Mouse (Mus musculus) midbrain, embryonic 13.5 days (tissue): ENCODE measurements around the gene M1ap. TPM values are rescaled to one million over a fixed set of nuclear protein-coding genes. Genes with fewer than 3 reads are reported as not detected.
A peak's percentile ranks its signal among the peaks of the same experiment; 100 is the strongest.

Experiments used
- ATAC-seq: fragments of 200-750 bp; cut with Nextera tagmentation; 2 replicates; pipeline ENCODE4 v1.8.0; 2017; ENCODE audit warnings: mild to moderate bottlenecking, moderate TSS enrichment, moderate library complexity
- H3K27ac ChIP-seq: fragments of 300-500 bp; sonication (generic); 2 replicates; pipeline ENCODE4 v1.5.1; 2015; ENCODE audit warnings: inconsistent platforms, mild to moderate bottlenecking, moderate library complexity
- H3K27me3 ChIP-seq: fragments of 300-500 bp; sonication (generic); 2 replicates; pipeline ENCODE4 v1.6.1; 2015; ENCODE audit warnings: mild to moderate bottlenecking, inconsistent platforms
- H3K36me3 ChIP-seq: fragments of 300-500 bp; sonication (generic); 2 replicates; pipeline ENCODE4 v1.6.1; 2015; ENCODE audit warnings: mild to moderate bottlenecking, inconsistent platforms
- H3K4me1 ChIP-seq: fragments of 300-500 bp; sonication (generic); replicated peaks from 2 replicates; pipeline ENCODE4 v1.6.1; 2015; ENCODE audit warnings: inconsistent platforms
- H3K4me2 ChIP-seq: fragments of 300-500 bp; sonication (generic); replicated peaks from 2 replicates; pipeline ENCODE4 v1.6.1; 2015; ENCODE audit warnings: moderate library complexity, mild to moderate bottlenecking, inconsistent platforms
- H3K4me3 ChIP-seq: fragments of 300-500 bp; sonication (generic); replicated peaks from 2 replicates; pipeline ENCODE4 v1.5.1; 2015; ENCODE audit warnings: mild to moderate bottlenecking, inconsistent platforms
- H3K9ac ChIP-seq: fragments of 300-500 bp; sonication (generic); replicated peaks from 2 replicates; pipeline ENCODE4 v1.6.1; 2015; ENCODE audit warnings: mild to moderate bottlenecking, inconsistent platforms
- H3K9me3 ChIP-seq: fragments of 300-500 bp; sonication (generic); 2 replicates; pipeline ENCODE4 v1.6.1; 2016; ENCODE audit warnings: mild to moderate bottlenecking, inconsistent platforms
- WGBS: fragments of 180-500 bp; shearing (Covaris S2); methylation state at CpG from one replicate; pipeline ENCODE4 v1.1.7; 2015; 5-methylcytosine and 5-hydroxymethylcytosine counted together
- polyA plus RNA-seq: library from polyadenylated mRNA; unstranded; fragments of >200 nt; fragmentation: Nextera tagmentation; extraction: Ambion mirVana; gene quantifications from 2 replicates; pipeline ENCODE4 v1.2.1, GENCODE M21; 2015

Gene M1ap
- polyA plus RNA-seq, 1 experiment from 2014 or later, result not detected

GRCm38 (mm10) chr6:83029777-83030176 lies 83.1 kb downstream of the M1ap start:
- ATAC-seq, result no peak
- no peak overlapping the region for H3K27ac ChIP-seq
- H3K4me2 ChIP-seq, result no peak overlapping the region
- no peaks in the 10 kb centered on the region for H3K36me3 ChIP-seq
- no peak overlapping the region for H3K9ac ChIP-seq
- no peak overlapping the region for H3K4me3 ChIP-seq
- H3K4me1 ChIP-seq, result peaks cover 28% of the 10 kb centered on the region
- H3K9me3 ChIP-seq, result no peaks in the 10 kb centered on the region
- H3K27me3 ChIP-seq, result peaks cover 62% of the 10 kb centered on the region
- WGBS, result 19% methylated on average over 10 of the region's 10 CpGs

DNA sequence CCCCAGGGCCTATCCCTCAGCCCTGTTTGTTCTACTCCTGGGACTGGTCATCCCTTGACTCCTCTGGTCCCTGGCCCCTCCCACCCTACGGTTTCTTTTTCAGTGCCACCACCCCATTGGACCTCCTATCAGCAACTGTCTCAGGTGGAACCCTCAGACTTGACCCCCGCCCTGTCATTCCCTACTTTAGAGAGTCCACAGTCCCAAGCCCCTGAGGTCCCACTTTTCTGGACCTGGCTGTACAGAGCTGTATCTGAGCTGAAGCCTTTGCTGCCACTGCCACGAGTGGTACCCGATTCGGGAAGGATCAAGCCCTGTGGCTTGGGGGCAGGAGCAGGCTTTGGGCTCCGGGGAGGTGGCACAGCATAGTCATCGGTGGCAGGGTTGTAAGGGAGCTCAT lies 84.4 kb downstream of the M1ap start:
- Histone ChIP-seq H3K9ac (no peak overlapping the region), H3K27me3 (peaks cover 72% of the 10 kb centered on the region), H3K36me3 (no peaks in the 10 kb centered on the region), H3K4me3 (no peak overlapping the region), H3K4me1 (peaks cover 32% of the 10 kb centered on the region), H3K4me2 (no peak overlapping the region), H3K9me3 (no peaks in the 10 kb centered on the region), H3K27ac (no peak overlapping the region)
- WGBS, result 60% methylated on average over 7 of the region's 7 CpGs
- ATAC-seq, result no peak

GRCm38 (mm10) chr6:83031921-83032590 lies 85.4 kb downstream of the M1ap start:
- Histone ChIP-seq H3K27ac (no peak overlapping the region), H3K4me1 (peaks cover 32% of the 10 kb centered on the region), H3K9ac (no peak overlapping the region; the same call in 1 of the 2 replicates), H3K27me3 (peaks cover 78% of the 10 kb centered on the region), H3K4me3 (peak overlapping the region; percentile 46), H3K9me3 (no peaks in the 10 kb centered on the region), H3K36me3 (no peaks in the 10 kb centered on the region), H3K4me2 (peak overlapping the region; percentile 62)
- WGBS, result 17% methylated on average over 18 of the region's 18 CpGs
- ATAC-seq, result no peak

DNA sequence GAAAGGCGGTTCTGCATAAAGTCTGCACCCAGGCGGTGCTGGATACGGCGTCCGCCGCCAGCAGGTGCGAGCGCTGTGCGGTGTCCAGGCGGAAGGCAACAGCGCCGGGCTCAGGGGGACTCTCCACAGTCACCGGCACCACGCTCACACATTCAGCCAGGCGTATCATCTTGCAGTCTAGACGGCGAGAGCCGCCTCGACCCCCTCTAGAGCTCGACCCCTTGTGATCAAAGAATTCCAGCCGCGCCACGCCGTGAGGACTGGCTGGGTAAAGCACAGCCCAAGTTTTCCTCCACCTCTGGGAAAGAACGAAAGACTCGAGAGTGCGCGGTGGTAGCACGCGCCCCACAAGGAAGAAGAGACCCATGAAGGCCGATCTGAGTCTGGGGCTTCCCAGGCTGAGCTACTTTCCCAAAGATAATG lies 86.1 kb downstream of the M1ap start:
- H3K4me3 ChIP-seq, result peak overlapping the region; percentile 46
- H3K4me2 ChIP-seq, result peak overlapping the region; percentile 62
- under 1% methylated on average over 31 of the region's 31 CpGs for WGBS
- peaks cover 32% of the 10 kb centered on the region for H3K4me1 ChIP-seq
- H3K9me3 ChIP-seq, result no peaks in the 10 kb centered on the region
- H3K36me3 ChIP-seq, result no peaks in the 10 kb centered on the region
- peaks cover 79% of the 10 kb centered on the region for H3K27me3 ChIP-seq
- H3K9ac ChIP-seq, result peak overlapping the region; percentile 54
- no peak overlapping the region for H3K27ac ChIP-seq
- ATAC-seq, result peak; percentile 67

GRCm38 (mm10) chr6:83033249-83034185 lies 86.8 kb downstream of the M1ap start, which contains the start of the genes Dok1 and Loxl3:
Gene Dok1 (minus strand): TSS chr6:83033471.
Gene Loxl3 (plus strand): TSS chr6:83034173.
- peak within 1 kb of the TSS; percentile 62 for H3K4me2 ChIP-seq
- ATAC-seq, result peak; percentile 74
- WGBS, result under 1% methylated on average over 51 of the region's 51 CpGs
- H3K9me3 ChIP-seq, result no peaks in the 10 kb centered on the region
- H3K4me1 ChIP-seq, result peaks cover 37% of the 10 kb centered on the region
- H3K4me3 ChIP-seq, result peak within 1 kb of the TSS; percentile 46
- peaks cover 72% of the 10 kb centered on the region for H3K27me3 ChIP-seq
- 0 out of 2 replicates have a peak within 1 kb of the TSS, but pooled peaks have one; percentile 39 for H3K27ac ChIP-seq
- peak within 1 kb of the TSS; percentile 54 for H3K9ac ChIP-seq
- H3K36me3 ChIP-seq, result no peaks in the 10 kb centered on the region

DNA sequence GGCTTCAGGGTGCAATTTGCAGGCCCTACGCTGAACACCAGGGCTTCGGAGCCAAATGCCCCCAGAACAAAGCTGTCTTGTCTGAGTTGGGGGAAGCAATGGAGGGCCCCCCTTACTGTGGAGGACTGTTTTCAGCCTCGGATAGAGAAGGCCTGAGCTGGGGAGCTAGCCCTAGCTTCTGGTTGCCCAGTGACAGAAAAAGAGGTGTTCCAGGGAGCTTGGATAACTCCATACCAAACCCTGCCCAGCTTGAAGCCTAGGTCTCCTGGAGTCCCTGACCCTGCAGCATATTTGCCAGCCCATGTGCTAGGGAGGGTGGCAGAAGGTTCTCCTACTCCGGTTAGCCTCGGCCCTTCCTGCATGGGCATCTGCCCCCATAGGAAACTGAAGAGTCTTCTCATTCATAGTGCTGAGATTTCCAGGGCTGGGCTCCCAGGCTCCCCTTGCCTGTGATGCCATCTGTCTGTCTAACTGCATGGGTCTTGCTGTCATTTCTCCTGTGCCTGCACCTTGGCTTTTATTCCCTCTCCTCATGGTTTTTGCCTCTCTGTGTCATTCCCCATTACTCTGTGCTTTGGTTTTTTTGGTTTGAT lies 87.9 kb downstream of the M1ap start:
- ATAC-seq, result no peak
- Histone ChIP-seq H3K4me2 (peak overlapping the region; percentile 62), H3K27me3 (peaks cover 63% of the 10 kb centered on the region)

GRCm38 (mm10) chr6:83037188-83037587 lies 90.5 kb downstream of the M1ap start:
- Histone ChIP-seq H3K36me3 (no peaks in the 10 kb centered on the region), H3K4me1 (peaks cover 39% of the 10 kb centered on the region), H3K9me3 (no peaks in the 10 kb centered on the region), H3K27me3 (peaks cover 36% of the 10 kb centered on the region), H3K4me2 (no peak overlapping the region), H3K4me3 (no peak overlapping the region), H3K27ac (no peak overlapping the region), H3K9ac (no peak overlapping the region)
- no peak for ATAC-seq
- 79% methylated on average over 8 of the region's 8 CpGs for WGBS

More for the DNA sequence above, 87.9 kb downstream of the M1ap start:
- WGBS, result 12% methylated on average over 5 of the region's 5 CpGs
- no peaks in the 10 kb centered on the region for H3K36me3 ChIP-seq
- H3K4me3 ChIP-seq, result peak overlapping the region; percentile 46
- 0 out of 2 replicates have a peak overlapping the region, but pooled peaks have one; percentile 39 for H3K27ac ChIP-seq
- H3K9ac ChIP-seq, result no peak overlapping the region
- H3K9me3 ChIP-seq, result no peaks in the 10 kb centered on the region
- H3K4me1 ChIP-seq, result peaks cover 42% of the 10 kb centered on the region

DNA sequence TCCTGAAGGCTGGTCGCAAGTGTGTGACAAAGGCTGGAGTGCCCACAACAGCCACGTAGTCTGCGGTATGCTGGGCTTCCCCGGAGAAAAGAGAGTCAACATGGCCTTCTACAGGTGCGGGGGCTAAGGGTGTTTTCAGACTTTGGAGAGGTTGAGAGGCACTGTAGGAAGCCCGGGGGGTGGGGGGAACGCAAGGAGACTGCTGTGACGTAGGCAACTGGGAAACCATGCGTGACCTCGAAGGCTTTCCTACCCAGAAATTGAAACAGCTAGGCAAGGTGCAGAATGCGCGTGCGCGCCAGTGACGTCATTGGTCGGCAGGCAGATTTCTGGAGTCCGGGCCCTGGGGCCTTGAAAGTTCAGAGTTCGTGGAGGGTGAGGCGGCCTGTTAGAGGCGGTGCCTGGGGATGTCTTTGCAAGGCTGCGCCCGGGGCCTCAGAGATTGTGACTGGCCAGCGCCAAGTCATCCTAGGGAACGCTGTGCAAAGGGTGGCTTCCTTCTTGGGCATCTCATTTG lies 91.9 kb downstream of the M1ap start:
- no peaks in the 10 kb centered on the region for H3K36me3 ChIP-seq
- H3K4me2 ChIP-seq, result peak overlapping the region; percentile 59
- H3K9me3 ChIP-seq, result no peaks in the 10 kb centered on the region
- H3K27ac ChIP-seq, result no peak overlapping the region
- peak overlapping the region; percentile 15; the same call in 1 of the 2 replicates for H3K9ac ChIP-seq
- H3K4me1 ChIP-seq, result peaks cover 25% of the 10 kb centered on the region
- peaks cover 28% of the 10 kb centered on the region for H3K27me3 ChIP-seq
- peak; percentile 66 for ATAC-seq
- peak overlapping the region; percentile 30 for H3K4me3 ChIP-seq
- 10% methylated on average over 24 of the region's 24 CpGs for WGBS

DNA sequence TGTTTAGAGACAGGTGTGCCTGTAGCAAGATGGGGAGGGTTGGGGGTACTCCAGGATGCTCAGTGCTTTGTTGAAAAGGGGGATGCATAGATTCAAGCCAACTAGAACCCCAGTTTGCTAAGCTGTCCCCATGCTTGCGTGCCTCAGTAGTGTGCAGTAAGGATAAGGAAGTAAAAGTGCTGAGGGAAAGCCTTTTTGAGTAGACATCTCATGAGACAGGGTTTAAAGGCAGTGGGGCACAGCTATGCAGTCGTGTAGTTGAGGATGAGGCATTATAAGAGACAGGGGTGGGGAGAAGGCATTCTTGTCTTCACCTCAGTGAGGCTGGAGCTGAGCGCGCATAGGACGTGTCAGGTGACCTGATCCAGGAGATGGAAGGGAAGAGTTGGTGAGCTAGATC lies 93.9 kb downstream of the M1ap start:
- WGBS, result 80% methylated on average over 5 of the region's 5 CpGs
- Histone ChIP-seq H3K27me3 (peaks cover 14% of the 10 kb centered on the region), H3K4me1 (peaks cover 10% of the 10 kb centered on the region), H3K9ac (no peak overlapping the region), H3K4me2 (no peak overlapping the region), H3K9me3 (no peaks in the 10 kb centered on the region), H3K27ac (no peak overlapping the region), H3K4me3 (no peak overlapping the region), H3K36me3 (no peaks in the 10 kb centered on the region)
- ATAC-seq, result no peak

DNA sequence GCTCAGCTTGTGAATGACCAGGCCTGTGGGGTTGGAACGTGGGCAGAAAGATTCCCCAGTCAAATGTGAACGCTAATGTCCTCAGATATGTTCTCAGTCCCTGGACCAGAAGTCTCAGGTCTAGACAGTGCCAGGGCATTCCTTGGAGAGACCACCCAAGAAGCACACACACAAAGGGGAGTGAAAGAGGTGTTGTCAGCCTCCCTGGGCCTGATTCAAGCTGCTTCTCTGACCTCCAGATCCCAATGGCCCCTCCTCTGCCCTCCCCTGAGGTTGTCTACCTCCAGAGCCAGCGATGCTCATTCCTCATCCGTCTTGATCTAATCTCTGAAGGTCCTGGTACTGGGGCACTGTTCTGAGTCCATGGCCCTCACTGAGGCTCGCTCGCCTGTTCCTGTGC lies 96.9 kb downstream of the M1ap start:
- no peak for ATAC-seq
- H3K9ac ChIP-seq, result no peak overlapping the region
- peaks cover 4% of the 10 kb centered on the region for H3K4me1 ChIP-seq
- no peak overlapping the region for H3K4me3 ChIP-seq
- H3K4me2 ChIP-seq, result no peak overlapping the region
- no peaks in the 10 kb centered on the region for H3K36me3 ChIP-seq
- WGBS, result 60% methylated on average over 6 of the region's 6 CpGs
- no peak overlapping the region for H3K27ac ChIP-seq
- no peaks in the 10 kb centered on the region for H3K9me3 ChIP-seq
- H3K27me3 ChIP-seq, result no peaks in the 10 kb centered on the region; the same call in 1 of the 2 replicates

DNA sequence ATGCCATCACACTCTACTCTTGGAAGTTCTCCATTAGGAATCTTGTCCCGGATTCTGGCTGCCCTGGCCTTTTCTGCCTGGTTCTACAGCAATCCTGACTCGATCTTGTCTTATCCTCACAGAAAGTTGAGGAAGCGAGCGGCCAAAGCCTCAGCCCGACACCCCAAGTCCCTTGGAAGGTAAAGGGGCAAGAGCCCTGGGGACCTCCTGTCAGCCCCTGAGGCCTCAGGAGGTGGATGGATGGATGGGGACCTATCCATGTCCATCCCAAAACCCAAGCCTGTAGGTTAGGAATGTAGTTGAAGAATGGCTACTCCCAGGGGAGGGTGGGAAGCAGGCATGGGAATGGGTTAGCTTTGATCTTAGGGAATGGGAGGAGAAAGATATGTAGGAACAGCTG lies 97.3 kb downstream of the M1ap start:
- H3K27ac ChIP-seq, result no peak overlapping the region
- no peak overlapping the region for H3K4me3 ChIP-seq
- no peaks in the 10 kb centered on the region for H3K9me3 ChIP-seq
- H3K4me2 ChIP-seq, result no peak overlapping the region
- no peak for ATAC-seq
- no peak overlapping the region for H3K9ac ChIP-seq
- H3K4me1 ChIP-seq, result no peaks in the 10 kb centered on the region
- no peaks in the 10 kb centered on the region for H3K36me3 ChIP-seq
- H3K27me3 ChIP-seq, result no peaks in the 10 kb centered on the region; the same call in 1 of the 2 replicates
- 92% methylated on average over 5 of the region's 5 CpGs for WGBS
